Mouse (Mus musculus) MEL (cell line): ENCODE results near the gene Lrrc4c.

Experiments
- CTCF ChIP-seq, 3 experiments: IDR thresholded peaks in 2 of 3; conservative IDR thresholded peaks in 1 of 3; 2 replicates each; pipeline ENCODE4 v1.5.1; 2011 to 2012; ENCODE audit warnings: low read length in 3 of 3, low read depth in 2 of 3, mild to moderate bottlenecking in 2 of 3, improper control_type of control experiment in 1 of 3, inconsistent platforms in 1 of 3, mixed read lengths in 1 of 3, moderate library complexity in 1 of 3; ENCODE audit not compliant: control insufficient read depth in 1 of 3, insufficient read depth in 1 of 3, poor library complexity in 1 of 3, severe bottlenecking in 1 of 3
- MXI1 ChIP-seq: IDR thresholded peaks from 2 replicates; pipeline ENCODE4 v1.6.1; 2011; ENCODE audit warnings: mild to moderate bottlenecking, low read depth, low read length, improper control_type of control experiment
- ZC3H11A ChIP-seq: IDR thresholded peaks from 2 replicates; pipeline ENCODE4 v1.6.1; 2012; ENCODE audit warnings: low read depth, mild to moderate bottlenecking, inconsistent platforms, low read length, improper control_type of control experiment
- ZMIZ1 ChIP-seq: IDR thresholded peaks from 2 replicates; pipeline ENCODE4 v1.6.1; 2012; ENCODE audit warnings: low read depth, mild to moderate bottlenecking, inconsistent platforms, low read length, improper control_type of control experiment, moderate library complexity
- ZNF384 ChIP-seq: IDR thresholded peaks from 2 replicates; pipeline ENCODE4 v1.6.1; 2012; ENCODE audit warnings: low read depth, mild to moderate bottlenecking, inconsistent platforms, low read length, improper control_type of control experiment

DNA sequence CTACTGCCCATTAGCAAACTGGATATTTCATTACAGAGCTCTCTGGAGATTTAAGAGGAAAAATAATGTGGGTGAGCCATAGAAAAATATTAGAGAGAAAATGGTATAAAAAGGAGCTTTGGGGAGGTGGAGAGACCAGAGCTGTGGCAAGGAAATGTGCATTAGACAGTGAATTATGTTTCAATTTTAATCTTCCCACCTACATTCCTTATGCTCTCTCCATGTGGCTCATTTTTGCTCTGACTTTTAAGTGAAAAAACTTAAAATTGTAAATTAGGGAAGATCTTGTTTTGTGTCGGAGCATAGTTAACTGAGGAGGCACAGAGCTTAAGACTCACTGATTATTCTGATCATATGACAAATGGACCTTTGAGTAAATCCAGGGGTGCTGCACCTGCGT lies 399.4 kb downstream of the Lrrc4c start:
- TF ChIP-seq CTCF (IDR thresholded peaks at IDR 0.05 in 2 of 3, conservative IDR thresholded peaks at IDR 0.05 in 1 of 3; ENCODE audit: control insufficient read depth in 1 of 3, insufficient read depth in 1 of 3, low read depth in 2 of 3, low read length in 3 of 3, poor library complexity in 1 of 3, severe bottlenecking in 1 of 3) (no peak), MXI1 (no peak), ZC3H11A (no peak), ZNF384 (no peak), ZMIZ1 (no peak)
